Mouse (Mus musculus) forebrain, embryonic 16.5 days (tissue): ENCODE measurements at regions not wholly inside any gene's neighbourhood (a gene's known extent, or its start where the extent isn't known, plus 50 kb on each side); places are given as distances from the start of the nearest gene placed in this dataset.

Experiments used
- ATAC-seq: fragments of 200-750 bp; cut with Nextera tagmentation; 2 replicates; pipeline ENCODE4 v1.8.0; 2017; ENCODE audit warnings: mild to moderate bottlenecking, moderate library complexity
- H3K27ac ChIP-seq: fragments of 300-500 bp; sonication (generic); 2 replicates; pipeline ENCODE4 v1.5.1; 2014; ENCODE audit warnings: low read length, control low read depth
- H3K27me3 ChIP-seq: fragments of 300-500 bp; sonication (generic); replicated peaks from 2 replicates; pipeline ENCODE4 v1.6.1; 2014; ENCODE audit warnings: low read length; ENCODE audit not compliant: control insufficient read depth, insufficient read depth
- H3K36me3 ChIP-seq: fragments of 300-500 bp; sonication (generic); 2 replicates; pipeline ENCODE4 v1.6.1; 2014; ENCODE audit not compliant: control insufficient read depth, insufficient read depth
- H3K4me1 ChIP-seq: fragments of 300-500 bp; sonication (generic); replicated peaks from 2 replicates; pipeline ENCODE4 v1.6.1; 2014; ENCODE audit warnings: low read length; ENCODE audit not compliant: control insufficient read depth, insufficient read depth
- H3K4me2 ChIP-seq: fragments of 300-500 bp; sonication (generic); 2 replicates; pipeline ENCODE4 v1.6.1; 2014; ENCODE audit warnings: mild to moderate bottlenecking, low read length, control low read depth
- H3K4me3 ChIP-seq: fragments of 300-500 bp; sonication (generic); replicated peaks from 2 replicates; pipeline ENCODE4 v1.5.1; 2014; ENCODE audit warnings: mild to moderate bottlenecking, low read length, control low read depth
- H3K9ac ChIP-seq: fragments of 300-500 bp; sonication (generic); replicated peaks from 2 replicates; pipeline ENCODE4 v1.6.1; 2014; ENCODE audit warnings: low read depth, low read length, control low read depth
- H3K9me3 ChIP-seq: fragments of 300-500 bp; sonication (generic); 2 replicates; pipeline ENCODE4 v1.6.1; 2016; ENCODE audit warnings: low read length; ENCODE audit not compliant: control insufficient read depth
- WGBS: fragments of 180-500 bp; shearing (Covaris S2); extraction: QIAGEN DNeasy Blood & Tissue Kit; methylation state at CpG from one replicate; pipeline ENCODE4 v1.1.7; 2014; 5-methylcytosine and 5-hydroxymethylcytosine counted together

GRCm38 (mm10) chr13:105911811-105912210 is 468.4 kb downstream of the Htr1a start:
- Histone ChIP-seq H3K27ac (no peak overlapping the region), H3K4me2 (no peak overlapping the region), H3K9ac (no peak overlapping the region), H3K4me3 (no peak overlapping the region), H3K9me3 (no peaks in the 10 kb centered on the region), H3K27me3 (no peaks in the 10 kb centered on the region), H3K4me1 (no peaks in the 10 kb centered on the region), H3K36me3 (no peaks in the 10 kb centered on the region)
- ATAC-seq: no peak
- 90% methylated on average over 2 of the region's 2 CpGs for WGBS

DNA sequence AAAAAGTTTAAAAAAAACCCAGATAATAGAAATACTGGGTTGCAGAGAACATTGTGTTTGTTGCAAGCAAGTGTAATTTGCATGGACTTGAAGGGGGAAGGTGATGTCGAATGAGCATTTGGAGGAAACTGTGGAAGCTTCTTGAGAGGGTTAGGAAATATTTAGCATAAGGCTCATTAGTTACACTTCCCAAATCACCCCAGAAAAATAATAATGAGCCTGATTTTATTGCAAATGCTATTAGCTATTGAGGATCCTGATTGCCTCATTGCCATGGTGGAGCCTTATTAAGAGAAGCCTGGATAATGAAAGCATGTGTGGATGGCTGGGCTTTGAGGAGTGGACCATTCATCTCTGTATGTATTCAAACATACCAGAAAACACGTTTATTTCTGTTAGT is 473.3 kb downstream of the Htr1a start:
- H3K9me3 ChIP-seq: no peaks in the 10 kb centered on the region
- ATAC-seq: peak; percentile 33; the same call in 1 of the 2 replicates
- no peaks in the 10 kb centered on the region for H3K36me3 ChIP-seq
- H3K4me2 ChIP-seq: no peak overlapping the region
- 14% methylated on average over 2 of the region's 2 CpGs for WGBS
- H3K9ac ChIP-seq: no peak overlapping the region
- no peak overlapping the region for H3K27ac ChIP-seq
- no peak overlapping the region for H3K4me3 ChIP-seq
- no peaks in the 10 kb centered on the region for H3K4me1 ChIP-seq
- H3K27me3 ChIP-seq: no peaks in the 10 kb centered on the region

DNA sequence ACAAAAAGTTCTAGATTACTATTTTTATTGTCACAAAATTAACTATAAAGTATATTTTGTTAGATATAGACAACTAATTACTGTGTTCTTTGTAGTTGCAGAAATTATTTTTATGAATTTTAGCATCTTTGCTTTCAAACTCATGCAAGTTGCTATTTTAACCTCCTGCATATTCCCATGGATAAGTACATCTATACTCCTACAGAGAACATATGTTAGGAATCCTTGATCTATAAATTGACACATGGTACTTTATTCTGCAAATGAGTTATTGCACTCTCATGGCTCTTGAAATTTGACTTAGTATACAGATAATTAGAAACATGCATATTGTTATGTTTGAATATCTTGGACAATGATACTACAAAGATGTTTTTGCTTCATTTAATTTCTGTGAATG is 478.2 kb downstream of the Htr1a start:
- H3K36me3 ChIP-seq: no peaks in the 10 kb centered on the region
- H3K27me3 ChIP-seq: no peaks in the 10 kb centered on the region

DNA sequence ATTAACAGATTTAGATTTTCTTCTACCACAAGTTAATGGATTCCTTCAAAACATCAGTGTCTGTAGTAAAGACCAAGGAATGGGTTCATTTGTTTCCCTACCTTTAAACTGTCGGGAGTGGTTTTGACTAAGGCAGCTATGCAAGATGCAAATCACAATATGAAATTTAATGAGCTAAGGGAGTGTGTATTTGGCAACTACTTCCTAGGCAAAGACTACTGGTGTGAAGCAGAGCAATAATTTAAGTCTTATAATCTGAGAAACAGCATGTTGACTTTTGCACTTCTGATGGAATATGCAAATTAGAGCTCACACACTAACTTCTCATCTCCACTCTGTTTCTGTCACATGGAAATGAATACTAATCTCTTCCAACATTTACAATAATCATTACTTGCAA is 494.3 kb downstream of the Htr1a start:
- no peaks in the 10 kb centered on the region for H3K9me3 ChIP-seq
- no peaks in the 10 kb centered on the region for H3K36me3 ChIP-seq
- WGBS: 88% methylated on average over 1 of the region's 1 CpGs
- no peaks in the 10 kb centered on the region for H3K27me3 ChIP-seq
- H3K9ac ChIP-seq: no peak overlapping the region
- peak; percentile 75 for ATAC-seq
- no peak overlapping the region for H3K4me2 ChIP-seq
- no peaks in the 10 kb centered on the region for H3K4me1 ChIP-seq
- H3K27ac ChIP-seq: no peak overlapping the region
- no peak overlapping the region for H3K4me3 ChIP-seq

More for the DNA sequence above, 478.2 kb downstream of the Htr1a start:
- Histone ChIP-seq H3K4me3 (no peak overlapping the region), H3K27ac (no peak overlapping the region), H3K9ac (no peak overlapping the region), H3K4me2 (no peak overlapping the region), H3K9me3 (no peaks in the 10 kb centered on the region), H3K4me1 (no peaks in the 10 kb centered on the region)
- no peak for ATAC-seq
